Mouse (Mus musculus) spleen, postnatal 4 days (tissue): ENCODE measurements around the gene Dcbld1.
"Not testable (repeated sequence)": the region's sequence is repeated elsewhere in the genome, so short reads cannot be mapped to it uniquely, and the experiment has no call there.

ENCODE experiments used
- DNase-seq, 2 experiments: peaks; one replicate each; pipeline ENCODE4 v3.0.0; 2022; ENCODE audit warnings: low spot score in 2 of 2

The Dcbld1 gene

DNA sequence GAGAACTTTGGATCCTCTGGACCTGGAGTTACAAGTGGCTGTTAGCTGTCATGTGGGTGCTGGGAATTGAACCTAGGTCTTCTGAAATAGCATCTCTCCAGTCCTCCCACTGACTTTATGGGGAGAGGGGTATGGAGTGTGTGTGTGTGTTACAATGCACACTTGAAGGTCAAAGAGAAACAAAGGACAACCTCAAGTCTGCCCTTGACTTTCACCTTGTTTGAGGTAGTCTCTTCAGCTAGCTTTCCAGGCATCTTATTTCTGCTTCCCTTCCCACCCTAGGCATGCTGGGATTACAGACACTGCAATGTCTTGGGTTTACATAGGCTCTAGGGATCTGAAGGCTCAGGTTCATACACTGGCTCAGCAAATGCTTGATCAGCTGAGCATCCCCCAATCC is 68.9 kb downstream of the Dcbld1 start:
- no peak for DNase-seq

- DNase-seq: no peak
Observed at GRCm38 (mm10) chr10:52304574-52304973, 71.2 kb downstream of the Dcbld1 start.

DNA sequence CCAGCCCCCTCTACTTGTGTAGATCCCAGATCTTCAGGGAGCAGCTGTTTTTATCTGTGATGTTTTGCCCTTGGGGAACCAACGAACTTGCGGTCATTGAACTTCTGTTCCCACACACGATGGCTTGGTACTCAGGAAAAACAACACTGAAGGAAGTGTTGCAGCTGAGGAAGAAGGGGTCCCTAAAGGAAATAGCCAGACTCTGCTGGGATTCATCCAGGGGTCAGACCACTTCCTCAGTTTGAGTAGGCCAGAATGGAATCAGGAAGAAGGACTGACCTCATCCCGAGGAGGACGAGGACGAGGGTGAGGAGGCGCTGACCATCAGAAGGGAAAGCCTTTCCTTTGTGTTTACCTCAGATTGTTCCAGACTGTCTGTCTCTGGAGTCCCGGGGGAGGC is 75.8 kb downstream of the Dcbld1 start:
- no peak for DNase-seq

- no peak for DNase-seq
Observed at GRCm38 (mm10) chr10:52319506-52320286, 86.3 kb downstream of the Dcbld1 start.

- DNase-seq: no peak
Observed at GRCm38 (mm10) chr10:52321918-52322317, 88.5 kb downstream of the Dcbld1 start.

DNA sequence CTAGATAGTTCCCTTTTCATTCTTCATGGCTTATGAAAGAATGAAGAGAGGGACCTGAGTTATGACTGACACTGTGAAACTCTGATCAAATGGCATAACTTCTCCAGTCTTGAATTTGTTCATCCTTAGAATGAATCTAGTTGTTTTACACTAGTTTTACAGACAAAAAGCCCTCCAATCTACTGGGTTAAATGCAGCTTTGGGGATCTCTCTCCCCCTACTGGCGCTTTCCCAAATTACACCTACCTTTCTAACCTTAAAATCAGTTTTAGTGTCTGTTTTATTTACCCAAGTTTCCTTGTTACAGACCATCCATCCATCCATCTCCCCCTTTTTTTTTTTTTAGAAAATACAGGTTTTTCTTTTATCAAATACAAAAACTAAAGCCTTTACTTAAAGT is 97.6 kb downstream of the Dcbld1 start:
- peak in 1 of 2 experiments; percentile 63 for DNase-seq

GRCm38 (mm10) chr10:52343324-52343723 is 109.9 kb downstream of the Dcbld1 start:
- DNase-seq: not testable (repeated sequence)

- DNase-seq: no peak
Observed at GRCm38 (mm10) chr10:52353184-52353583, 119.8 kb downstream of the Dcbld1 start.

DNA sequence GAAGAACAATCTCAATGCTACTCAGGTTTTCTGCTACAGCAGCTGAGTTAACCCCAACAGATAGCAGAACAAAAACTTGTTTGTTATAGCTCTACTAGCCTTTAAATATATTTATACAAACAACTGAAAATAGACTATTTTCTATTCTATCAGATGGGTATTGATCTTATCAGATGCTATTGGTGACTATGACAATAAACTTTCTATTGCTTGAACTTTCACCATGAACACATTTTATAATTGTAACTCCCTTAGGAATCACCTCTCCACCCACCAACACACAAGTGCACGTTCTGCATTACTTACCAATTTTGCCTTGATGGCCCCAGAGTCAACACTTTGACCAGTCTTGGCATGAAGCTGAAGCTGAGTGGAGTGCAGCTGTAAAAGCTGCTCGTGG is 125.0 kb downstream of the Dcbld1 start, which contains the start of gene Gm26741:
TSS of gene Gm26741 (plus strand) at position 301 of the 400 bp plus-strand sequence.
- no peak for DNase-seq

DNA sequence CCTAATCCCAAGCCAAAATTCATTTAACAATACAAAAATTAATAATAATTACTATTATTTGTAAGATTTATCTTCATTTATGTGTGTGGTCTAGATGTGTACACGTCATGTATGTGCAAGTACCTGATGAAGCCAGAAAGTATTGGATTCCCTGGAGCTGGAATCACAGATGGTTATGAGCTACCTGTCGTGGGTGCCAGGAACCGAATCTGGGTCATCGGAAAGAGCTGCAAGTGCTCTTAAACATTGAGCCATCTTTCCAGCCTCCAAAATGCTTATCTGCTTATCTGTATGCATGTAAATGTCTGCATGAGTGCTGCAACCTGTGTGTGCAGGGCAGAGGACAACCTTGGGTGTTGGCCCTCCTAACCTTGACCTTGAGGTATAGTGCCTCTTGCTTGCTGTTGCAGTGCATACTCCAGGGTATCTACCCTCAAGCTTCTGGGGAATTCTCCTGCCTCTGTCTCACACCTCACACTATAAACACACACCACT is 126.9 kb downstream of the Dcbld1 start:
- no peak for DNase-seq

- no peak for DNase-seq
Observed at GRCm38 (mm10) chr10:52360862-52361609, 127.6 kb downstream of the Dcbld1 start.

DNA sequence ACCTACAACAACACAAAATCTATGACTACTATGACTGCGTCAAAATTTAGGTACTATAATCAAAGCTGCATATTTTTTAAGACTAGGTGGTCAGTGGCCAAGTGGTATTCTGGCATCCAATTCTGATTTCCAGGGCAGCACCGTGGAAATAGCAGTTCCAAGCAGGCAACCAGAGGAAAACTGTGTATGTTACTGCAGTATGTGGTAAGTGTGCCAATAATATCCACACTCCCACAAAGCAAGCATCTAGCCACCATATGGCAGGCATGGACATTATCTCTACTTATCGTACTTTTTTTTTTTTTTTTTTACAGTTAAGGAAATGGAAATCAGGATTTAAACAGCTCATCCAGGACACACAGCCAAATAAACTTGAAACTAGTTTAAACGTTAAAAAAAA is 135.0 kb downstream of the Dcbld1 start:
- no peak for DNase-seq
